Mouse (Mus musculus): ENCODE data around the gene Tph1. TPM values are rescaled to one million over a fixed set of nuclear protein-coding genes. Genes with fewer than 3 reads are reported as not detected.

Tph1 gene
- polyA plus RNA-seq (2015; fragmentation: Nextera tagmentation; extraction: Ambion mirVana) = 2.2 and 3.4 TPM in 2 replicates

DNA sequence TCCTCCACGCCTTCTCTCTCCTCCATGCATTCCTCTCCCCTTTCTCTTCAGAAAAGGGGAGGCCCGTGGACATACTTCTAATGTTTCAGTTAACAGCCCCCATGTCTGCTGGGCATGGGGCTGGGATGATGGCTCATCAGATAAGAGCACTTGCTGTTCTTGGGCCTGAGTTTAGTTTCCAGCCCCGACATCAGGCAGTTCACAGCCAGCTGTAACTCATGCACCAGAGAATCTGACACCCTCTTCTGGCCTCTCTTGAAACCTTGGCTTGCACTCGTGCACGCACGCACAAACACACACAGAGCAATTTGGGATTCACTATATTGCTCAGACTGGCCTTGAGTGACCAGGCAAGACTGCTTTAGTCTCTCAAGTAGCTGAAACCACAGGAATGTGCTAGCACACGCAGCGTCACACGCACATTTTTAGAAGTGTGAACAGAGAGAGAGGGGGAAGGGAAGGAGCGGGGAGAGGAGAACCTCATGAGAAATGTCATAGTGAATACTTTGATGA lies at the start of gene Tph1:
Gene Tph1, minus strand, starts transcription at position 378 of the 513 bp plus-strand sequence.
- Histone ChIP-seq H3K9me3 (replicated peaks) (no peaks in the 10 kb centered on the region), H3K4me1 (peaks cover 8% of the 10 kb centered on the region; the same call in 1 of the 2 replicates), H3K27ac (replicated peaks) (no peak within 1 kb of the TSS), H3K4me2 (replicated peaks) (no peak within 1 kb of the TSS), H3K4me3 (replicated peaks) (no peak within 1 kb of the TSS), H3K9ac (no peak within 1 kb of the TSS), H3K27me3 (peaks cover 9% of the 10 kb centered on the region), H3K36me3 (no peaks in the 10 kb centered on the region)
- ATAC-seq (ENCODE audit: insufficient number of reproducible peaks, low FRiP score, low TSS enrichment, low read depth) = no peak
- WGBS = 27% methylated on average over 10 of the region's 10 CpGs

- 0 out of 2 replicates have a peak, but pooled peaks cover 4% of the 10 kb centered on the region for H3K27me3 ChIP-seq
- H3K4me2 ChIP-seq (replicated peaks) = no peak overlapping the region
- no peaks in the 10 kb centered on the region for H3K9me3 ChIP-seq (replicated peaks)
- no peaks in the 10 kb centered on the region for H3K4me1 ChIP-seq
- no peak for ATAC-seq (ENCODE audit: insufficient number of reproducible peaks, low FRiP score, low TSS enrichment, low read depth)
- H3K9ac ChIP-seq = no peak overlapping the region
- WGBS = 72% methylated on average over 9 of the region's 9 CpGs
- no peak overlapping the region for H3K27ac ChIP-seq (replicated peaks)
- H3K36me3 ChIP-seq = no peaks in the 10 kb centered on the region
- H3K4me3 ChIP-seq (replicated peaks) = no peak overlapping the region
Measured at GRCm38 (mm10) chr7:46720460-46720859, 48.1 kb upstream of the Tph1 start.

DNA sequence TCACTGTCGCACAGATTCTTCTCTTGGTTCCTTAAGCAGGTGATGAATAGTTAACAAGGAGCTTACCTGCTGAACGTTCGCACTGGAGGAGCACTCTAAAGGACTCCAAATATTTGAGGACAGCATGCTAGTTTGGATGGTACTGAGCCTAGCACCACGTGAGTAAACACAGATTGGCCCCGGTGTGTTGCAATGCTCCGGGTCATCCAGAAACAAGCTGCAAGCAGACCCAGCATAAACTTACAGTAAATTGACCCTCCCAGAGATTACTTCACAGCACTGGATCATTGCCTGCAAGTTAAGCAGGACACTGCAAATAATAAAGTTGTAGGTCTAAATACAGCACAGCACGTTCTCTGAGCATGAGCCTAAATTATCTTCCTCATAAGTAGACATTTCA lies 47.2 kb upstream of the Tph1 start:
- WGBS = 76% methylated on average over 7 of the region's 7 CpGs
- Histone ChIP-seq H3K27ac (replicated peaks) (no peak overlapping the region), H3K9ac (no peak overlapping the region), H3K9me3 (replicated peaks) (no peaks in the 10 kb centered on the region), H3K4me2 (replicated peaks) (no peak overlapping the region), H3K4me3 (replicated peaks) (no peak overlapping the region), H3K4me1 (no peaks in the 10 kb centered on the region), H3K27me3 (0 out of 2 replicates have a peak, but pooled peaks cover 4% of the 10 kb centered on the region), H3K36me3 (no peaks in the 10 kb centered on the region)
- no peak for ATAC-seq (ENCODE audit: insufficient number of reproducible peaks, low FRiP score, low TSS enrichment, low read depth)

DNA sequence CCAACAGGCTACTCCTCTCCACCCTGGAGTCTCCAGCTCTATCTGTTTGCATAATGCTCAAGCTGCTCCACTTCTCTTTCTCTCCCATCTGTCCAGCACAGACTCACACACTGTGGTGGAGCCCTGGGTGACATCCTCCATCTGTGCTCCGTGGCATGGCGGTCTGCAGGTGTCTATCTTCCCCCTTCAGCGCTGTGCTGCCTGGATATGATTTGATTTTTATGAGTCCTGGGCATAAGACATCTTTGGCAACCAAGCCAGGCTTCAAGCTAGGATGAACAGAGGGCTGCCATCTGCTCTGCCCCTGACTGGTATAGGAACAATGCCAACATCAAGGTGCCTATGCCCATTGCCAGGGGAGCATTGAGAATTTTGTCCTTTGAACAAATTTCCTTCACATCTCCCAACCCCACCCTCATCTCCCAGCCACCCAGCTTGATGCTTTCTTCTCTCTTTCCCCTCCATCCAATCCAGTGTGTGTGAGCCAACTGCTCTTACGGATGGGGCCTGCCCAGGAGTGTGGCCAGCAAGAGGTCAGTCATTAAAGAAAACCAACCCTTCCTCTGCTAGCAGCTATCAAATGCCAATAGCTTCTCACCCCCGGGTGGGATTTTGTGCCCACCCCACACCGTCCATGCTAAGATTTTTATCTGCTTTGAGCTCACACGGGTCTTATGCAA lies 46.4 kb upstream of the Tph1 start:
- H3K36me3 ChIP-seq = no peaks in the 10 kb centered on the region
- no peak overlapping the region for H3K4me3 ChIP-seq (replicated peaks)
- no peak overlapping the region for H3K4me2 ChIP-seq (replicated peaks)
- H3K27me3 ChIP-seq = 0 out of 2 replicates have a peak, but pooled peaks cover 4% of the 10 kb centered on the region
- no peak overlapping the region for H3K27ac ChIP-seq (replicated peaks)
- ATAC-seq (ENCODE audit: insufficient number of reproducible peaks, low FRiP score, low TSS enrichment, low read depth) = no peak
- H3K9ac ChIP-seq = no peak overlapping the region
- WGBS = 79% methylated on average over 7 of the region's 7 CpGs
- H3K9me3 ChIP-seq (replicated peaks) = no peaks in the 10 kb centered on the region
- H3K4me1 ChIP-seq = no peaks in the 10 kb centered on the region

DNA sequence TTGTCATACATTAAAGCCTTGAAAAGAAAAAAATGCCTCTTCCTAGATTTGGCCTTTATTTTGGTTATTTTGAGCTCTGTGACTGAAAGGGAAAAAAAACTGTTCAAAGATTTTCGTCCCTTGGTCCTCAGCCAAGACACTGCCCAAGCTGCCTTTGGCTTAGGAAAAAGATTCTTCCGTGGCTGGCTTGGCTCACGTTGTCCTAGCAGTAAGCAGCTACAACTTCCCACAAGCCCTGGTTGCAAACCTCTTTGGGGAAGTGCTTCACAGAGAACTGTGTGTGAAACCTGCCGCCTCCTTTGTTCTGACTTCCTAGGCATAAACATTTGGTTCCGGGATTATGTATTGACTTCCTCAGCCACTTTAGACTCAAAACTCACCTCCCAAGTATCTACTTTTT lies 44.6 kb upstream of the Tph1 start:
- Histone ChIP-seq H3K27me3 (0 out of 2 replicates have a peak, but pooled peaks cover 4% of the 10 kb centered on the region), H3K27ac (replicated peaks) (no peak overlapping the region), H3K36me3 (no peaks in the 10 kb centered on the region), H3K4me3 (replicated peaks) (no peak overlapping the region), H3K4me1 (no peaks in the 10 kb centered on the region), H3K9me3 (replicated peaks) (no peaks in the 10 kb centered on the region), H3K9ac (no peak overlapping the region), H3K4me2 (replicated peaks) (no peak overlapping the region)
- no peak for ATAC-seq (ENCODE audit: insufficient number of reproducible peaks, low FRiP score, low TSS enrichment, low read depth)
- 45% methylated on average over 5 of the region's 5 CpGs for WGBS

DNA sequence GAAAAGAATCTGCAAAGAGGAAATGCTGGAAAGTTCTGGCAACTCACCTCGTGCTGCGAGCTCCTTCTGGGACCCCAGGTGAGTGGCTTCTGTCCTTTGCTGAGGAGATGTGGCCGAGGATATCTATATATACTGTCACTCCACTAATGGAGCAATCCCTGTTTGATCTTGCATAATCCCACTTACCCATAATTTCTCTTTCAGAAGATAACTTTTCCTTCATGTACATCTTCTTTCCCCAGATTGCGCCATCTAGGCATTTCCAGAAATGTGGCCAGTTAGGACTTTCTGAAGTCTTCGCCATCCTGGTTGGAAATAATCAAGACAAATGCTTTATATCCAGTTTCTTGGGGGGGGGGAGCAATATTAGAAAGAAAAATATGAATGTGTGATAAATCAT lies 43.3 kb upstream of the Tph1 start, which contains the start of gene Saa3:
Gene Saa3, minus strand, starts transcription at position 101 of the 400 bp plus-strand sequence.
- H3K27me3 ChIP-seq = 0 out of 2 replicates have a peak, but pooled peaks cover 3% of the 10 kb centered on the region
- ATAC-seq (ENCODE audit: insufficient number of reproducible peaks, low FRiP score, low TSS enrichment, low read depth) = no peak
- H3K27ac ChIP-seq (replicated peaks) = no peak within 1 kb of the TSS
- no peak within 1 kb of the TSS for H3K9ac ChIP-seq
- no peaks in the 10 kb centered on the region for H3K4me1 ChIP-seq
- 83% methylated on average over 5 of the region's 5 CpGs for WGBS
- H3K4me3 ChIP-seq (replicated peaks) = no peak within 1 kb of the TSS
- no peaks in the 10 kb centered on the region for H3K36me3 ChIP-seq
- no peak within 1 kb of the TSS for H3K4me2 ChIP-seq (replicated peaks)
- no peaks in the 10 kb centered on the region for H3K9me3 ChIP-seq (replicated peaks)

- Histone ChIP-seq H3K4me1 (peaks cover 2% of the 10 kb centered on the region; the same call in 1 of the 2 replicates), H3K27me3 (no peaks in the 10 kb centered on the region), H3K27ac (replicated peaks) (no peak overlapping the region), H3K36me3 (no peaks in the 10 kb centered on the region), H3K9me3 (replicated peaks) (no peaks in the 10 kb centered on the region), H3K4me3 (replicated peaks) (no peak overlapping the region), H3K9ac (no peak overlapping the region), H3K4me2 (replicated peaks) (no peak overlapping the region)
- 30% methylated on average over 6 of the region's 6 CpGs for WGBS
- no peak for ATAC-seq (ENCODE audit: insufficient number of reproducible peaks, low FRiP score, low TSS enrichment, low read depth)
Measured at GRCm38 (mm10) chr7:46714518-46714917, 42.2 kb upstream of the Tph1 start.

GRCm38 (mm10) chr7:46712250-46712649 lies 39.9 kb upstream of the Tph1 start:
- Histone ChIP-seq H3K27ac (replicated peaks) (no peak overlapping the region), H3K9ac (no peak overlapping the region), H3K9me3 (replicated peaks) (no peaks in the 10 kb centered on the region), H3K4me2 (replicated peaks) (no peak overlapping the region), H3K36me3 (peaks cover 4% of the 10 kb centered on the region; the same call in 1 of the 2 replicates), H3K4me1 (peaks cover 6% of the 10 kb centered on the region; the same call in 1 of the 2 replicates), H3K4me3 (replicated peaks) (no peak overlapping the region), H3K27me3 (no peaks in the 10 kb centered on the region)
- ATAC-seq (ENCODE audit: insufficient number of reproducible peaks, low FRiP score, low TSS enrichment, low read depth) = no peak
- 74% methylated on average over 6 of the region's 6 CpGs for WGBS

DNA sequence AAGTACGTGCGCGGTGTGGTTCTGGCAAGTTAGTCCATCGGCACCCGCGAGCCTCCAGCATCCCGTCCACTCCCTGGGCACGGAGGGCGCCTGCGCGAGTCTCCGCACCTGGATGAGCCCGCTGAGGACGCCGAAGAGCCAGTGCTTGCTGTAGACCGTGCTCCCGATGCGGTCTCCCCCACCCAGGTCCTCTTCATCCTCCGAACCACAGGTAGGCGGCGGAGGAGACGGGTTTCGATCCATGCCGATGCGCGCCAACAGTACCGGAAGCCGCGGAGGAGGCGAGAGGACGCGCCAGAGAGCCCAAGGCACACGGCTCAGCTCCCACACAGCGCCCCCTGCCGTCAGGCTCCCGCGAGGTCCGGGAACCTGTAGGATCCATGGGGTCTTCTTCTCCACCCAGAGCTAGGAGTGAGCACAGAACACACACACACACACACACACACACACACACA lies 38.1 kb upstream of the Tph1 start, which contains the start of gene Saal1:
Gene Saal1, minus strand, starts transcription at position 291 of the 455 bp plus-strand sequence.
- Histone ChIP-seq H3K36me3 (peaks cover 21% of the 10 kb centered on the region), H3K4me1 (peaks cover 6% of the 10 kb centered on the region; the same call in 1 of the 2 replicates), H3K27me3 (no peaks in the 10 kb centered on the region), H3K27ac (replicated peaks) (peak within 1 kb of the TSS; percentile 86), H3K9ac (peak within 1 kb of the TSS; percentile 85), H3K9me3 (replicated peaks) (no peaks in the 10 kb centered on the region), H3K4me3 (replicated peaks) (peak within 1 kb of the TSS; percentile 80), H3K4me2 (replicated peaks) (peak within 1 kb of the TSS; percentile 42)
- ATAC-seq (ENCODE audit: insufficient number of reproducible peaks, low FRiP score, low TSS enrichment, low read depth) = peak; percentile 95
- WGBS = under 1% methylated on average over 38 of the region's 38 CpGs

- Histone ChIP-seq H3K9ac (no peak overlapping the region), H3K9me3 (replicated peaks) (no peaks in the 10 kb centered on the region), H3K4me1 (no peaks in the 10 kb centered on the region), H3K27ac (replicated peaks) (no peak overlapping the region), H3K4me3 (replicated peaks) (no peak overlapping the region), H3K27me3 (no peaks in the 10 kb centered on the region), H3K36me3 (peaks cover 89% of the 10 kb centered on the region), H3K4me2 (replicated peaks) (no peak overlapping the region)
- ATAC-seq (ENCODE audit: insufficient number of reproducible peaks, low FRiP score, low TSS enrichment, low read depth) = no peak
- WGBS = 91% methylated on average over 6 of the region's 6 CpGs
Measured at GRCm38 (mm10) chr7:46700521-46701025, 28.2 kb upstream of the Tph1 start.

DNA sequence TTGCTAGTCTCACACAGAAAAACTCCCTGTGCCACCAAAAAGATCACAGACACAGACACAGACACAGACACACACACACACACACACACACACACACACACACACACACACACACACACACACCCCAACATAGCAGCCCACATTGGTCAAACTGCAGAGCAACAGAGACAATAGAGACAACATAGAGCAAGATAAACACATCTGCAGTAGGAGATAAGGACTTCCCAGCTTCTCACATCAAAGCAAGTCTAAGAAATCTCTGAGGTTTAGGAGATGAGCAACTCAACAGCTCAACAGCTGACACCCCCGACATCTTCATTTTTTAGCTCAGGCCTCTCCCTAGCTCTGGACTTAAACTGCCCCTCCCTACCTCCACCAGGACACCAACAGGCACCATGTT lies 24.4 kb upstream of the Tph1 start:
- no peak for ATAC-seq (ENCODE audit: insufficient number of reproducible peaks, low FRiP score, low TSS enrichment, low read depth)
- Histone ChIP-seq H3K9me3 (replicated peaks) (no peaks in the 10 kb centered on the region), H3K4me2 (replicated peaks) (no peak overlapping the region), H3K27ac (replicated peaks) (no peak overlapping the region), H3K36me3 (peaks cover 67% of the 10 kb centered on the region), H3K4me1 (no peaks in the 10 kb centered on the region), H3K4me3 (replicated peaks) (no peak overlapping the region), H3K9ac (no peak overlapping the region), H3K27me3 (no peaks in the 10 kb centered on the region)
- WGBS = 91% methylated on average over 1 of the region's 1 CpGs

Measured in embryonic facial prominence, embryonic 15.5 days (tissue).